Mouse (Mus musculus) spleen, adult 2 months (tissue): ENCODE data around the gene Tll2. TPM values are rescaled to one million over a fixed set of nuclear protein-coding genes. Genes with fewer than 3 reads are reported as not detected.
A peak's percentile ranks its signal among the peaks of the same experiment; 100 is the strongest.

Source experiments
- DNase-seq, 2 experiments: peaks; one replicate each; pipeline versions ENCODE4 v3.0.0 to v3.0.0-alpha.2; 2012 to 2021; ENCODE audit warnings: low spot score in 2 of 2, low read depth in 1 of 2
- H3K27ac ChIP-seq: fragments of 200-500 bp; 2 replicates; pipeline ENCODE4 v1.5.1; 2012; ENCODE audit warnings: low read length, inconsistent platforms; ENCODE audit not compliant: insufficient read depth
- H3K27me3 ChIP-seq: fragments of 200-500 bp; 2 replicates; pipeline ENCODE4 v1.6.1; 2012; ENCODE audit warnings: mild to moderate bottlenecking, moderate library complexity, low read length, inconsistent platforms; ENCODE audit not compliant: control insufficient read depth, insufficient read depth
- H3K36me3 ChIP-seq: fragments of 200-500 bp; 2 replicates; pipeline ENCODE4 v1.6.1; 2012; ENCODE audit warnings: mild to moderate bottlenecking, low read length, inconsistent platforms; ENCODE audit not compliant: control insufficient read depth, insufficient read depth
- H3K4me1 ChIP-seq: fragments of 200-500 bp; 2 replicates; pipeline ENCODE4 v1.6.1; 2011; ENCODE audit warnings: inconsistent platforms; ENCODE audit not compliant: control insufficient read depth, insufficient read depth, insufficient read length
- H3K4me3 ChIP-seq: fragments of 200-500 bp; 2 replicates; pipeline ENCODE4 v1.5.1; 2011; ENCODE audit warnings: mild to moderate bottlenecking, inconsistent platforms; ENCODE audit not compliant: insufficient read depth, insufficient read length; ENCODE audit errors: extremely low read depth
- CTCF ChIP-seq: fragments of 200-500 bp; IDR thresholded peaks from 2 replicates; pipeline ENCODE4 v1.5.1; 2011; ENCODE audit warnings: mild to moderate bottlenecking, inconsistent platforms; ENCODE audit not compliant: insufficient read depth, insufficient read length, insufficient replicate concordance; ENCODE audit errors: extremely low read depth
- POLR2A ChIP-seq: fragments of 200-500 bp; IDR thresholded peaks from 2 replicates; pipeline ENCODE4 v1.6.1; 2011; ENCODE audit warnings: low read depth, low read length, inconsistent platforms
- WGBS: fragments of 180-500 bp; shearing (Covaris S2); methylation state at CpG from one replicate; pipeline ENCODE4 v1.1.7; 2018; 5-methylcytosine and 5-hydroxymethylcytosine counted together
- polyA plus RNA-seq: library from polyadenylated mRNA; depleted of rRNA; stranded (reverse); fragments of >200 nt; gene quantifications from 2 replicates; pipeline ENCODE4 v1.2.3, GENCODE M21; 2012

Tll2 gene
- polyA plus RNA-seq, 1 experiment = 0.02 TPM

DNA sequence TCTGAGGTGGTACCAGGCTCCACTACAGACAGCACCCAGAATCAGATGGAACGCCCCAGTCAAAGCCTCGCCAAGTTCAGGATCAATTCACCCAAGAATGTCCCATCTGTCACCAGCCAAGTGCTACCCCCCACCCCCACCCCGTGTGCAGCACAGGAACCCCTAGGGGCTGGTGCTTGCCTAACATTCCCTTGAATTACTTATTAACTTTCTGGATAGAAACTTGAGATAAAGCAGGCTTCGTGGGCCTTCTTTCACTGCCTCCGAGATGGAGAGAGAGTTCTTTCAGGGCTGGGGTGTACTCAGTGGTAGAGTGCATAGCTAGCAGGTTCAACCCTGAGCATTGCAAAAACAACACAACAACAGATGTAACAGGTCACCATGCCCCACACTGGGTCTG lies 154.4 kb downstream of the Tll2 start:
- 80% methylated on average over 5 of the region's 5 CpGs for WGBS
- Histone ChIP-seq H3K4me1 (no peaks in the 10 kb centered on the region), H3K4me3 (no peak overlapping the region), H3K27ac (no peak overlapping the region), H3K36me3 (no peaks in the 10 kb centered on the region), H3K27me3 (no peaks in the 10 kb centered on the region)
- no peak for DNase-seq
- TF ChIP-seq CTCF (no peak), POLR2A (no peak)

- H3K4me3 ChIP-seq = no peak overlapping the region
- H3K4me1 ChIP-seq = no peaks in the 10 kb centered on the region
- no peak for DNase-seq
- no peak for TF ChIP-seq POLR2A
- no peak for TF ChIP-seq CTCF
- no peak overlapping the region for H3K27ac ChIP-seq
- WGBS = 95% methylated on average over 1 of the region's 1 CpGs
- no peaks in the 10 kb centered on the region for H3K36me3 ChIP-seq
- no peaks in the 10 kb centered on the region for H3K27me3 ChIP-seq
Observed at GRCm38 (mm10) chr19:41051714-41052113, 154.9 kb downstream of the Tll2 start.

GRCm38 (mm10) chr19:41048187-41048559 lies 158.5 kb downstream of the Tll2 start:
- TF ChIP-seq CTCF = no peak
- TF ChIP-seq POLR2A = no peak
- Histone ChIP-seq H3K27ac (no peak overlapping the region), H3K27me3 (no peaks in the 10 kb centered on the region), H3K4me3 (no peak overlapping the region), H3K36me3 (no peaks in the 10 kb centered on the region), H3K4me1 (no peaks in the 10 kb centered on the region)
- 91% methylated on average over 3 of the region's 3 CpGs for WGBS
- DNase-seq = no peak

DNA sequence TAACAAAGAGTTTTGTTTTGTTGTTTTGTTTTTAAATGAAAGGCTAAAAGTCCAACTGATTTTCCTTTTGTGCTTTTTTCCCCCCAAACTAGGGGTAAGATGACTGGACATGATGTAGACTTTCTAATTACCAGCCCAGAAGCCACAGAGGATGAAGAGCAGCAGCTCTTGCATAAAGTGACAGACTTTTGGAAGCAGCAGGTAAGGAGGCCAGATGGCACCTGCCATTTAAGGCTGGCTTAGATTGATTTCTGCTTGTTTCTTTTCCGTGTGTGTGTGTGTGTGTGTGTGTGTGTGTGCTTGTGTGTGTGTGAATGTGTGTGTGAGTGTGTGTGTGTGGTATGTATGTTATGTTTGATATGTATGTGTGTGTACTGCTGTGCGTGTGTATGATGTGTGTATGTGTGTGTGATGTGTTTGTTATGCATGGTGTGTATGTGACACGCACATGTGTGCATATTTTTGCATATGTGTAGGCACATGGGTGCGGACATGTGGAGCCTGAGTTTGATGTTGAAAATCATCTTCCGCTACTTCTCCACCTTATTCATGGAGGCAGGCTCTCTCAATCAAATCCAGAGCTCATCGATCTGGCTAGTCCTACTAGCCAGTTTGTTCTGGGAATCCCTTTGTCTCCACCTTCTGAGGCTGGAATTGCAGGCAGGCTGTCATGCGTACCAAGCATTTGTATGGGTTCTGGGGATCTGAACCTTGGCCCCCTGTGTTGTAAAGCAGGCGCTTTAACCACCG lies 159.0 kb downstream of the Tll2 start:
- no peak for DNase-seq
- no peaks in the 10 kb centered on the region for H3K27me3 ChIP-seq
- no peak overlapping the region for H3K27ac ChIP-seq
- H3K4me1 ChIP-seq = no peaks in the 10 kb centered on the region
- 92% methylated on average over 9 of the region's 9 CpGs for WGBS
- H3K36me3 ChIP-seq = no peaks in the 10 kb centered on the region
- H3K4me3 ChIP-seq = no peak overlapping the region
- TF ChIP-seq POLR2A (no peak), CTCF (no peak)

DNA sequence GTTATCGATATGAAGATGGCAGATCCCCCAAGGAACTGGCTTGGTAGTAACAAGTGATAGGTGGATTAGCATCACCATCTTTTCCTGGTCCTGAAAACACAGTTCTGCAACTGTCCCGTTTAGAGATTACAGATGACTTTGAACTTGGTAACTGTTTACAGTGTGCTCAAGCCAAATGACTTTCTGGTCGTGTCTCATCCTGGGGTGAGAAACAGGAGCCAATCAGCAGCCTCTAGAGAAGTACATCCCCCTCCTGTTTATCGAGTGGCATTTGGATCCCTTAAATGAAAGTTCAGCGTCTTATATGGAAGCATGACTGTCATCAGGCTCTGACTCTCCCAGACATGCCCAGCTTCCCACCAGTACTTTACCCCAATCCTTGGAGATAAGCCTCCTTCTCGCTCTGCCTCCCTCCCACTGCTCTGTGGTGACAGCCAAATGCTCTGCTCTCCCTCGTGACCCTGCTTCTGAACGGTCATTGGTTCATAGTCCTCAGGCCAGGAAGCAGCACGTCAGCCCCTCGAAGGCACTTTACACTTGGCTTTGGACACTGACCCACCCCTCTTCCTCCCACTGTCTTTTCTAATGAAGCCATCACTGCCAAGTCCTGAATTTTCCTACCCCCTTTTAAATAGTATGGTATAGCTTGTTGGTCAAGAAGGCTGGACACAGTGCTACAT lies 161.4 kb downstream of the Tll2 start:
- WGBS = 80% methylated on average over 10 of the region's 10 CpGs
- Histone ChIP-seq H3K4me1 (no peaks in the 10 kb centered on the region), H3K27me3 (no peaks in the 10 kb centered on the region), H3K4me3 (no peak overlapping the region), H3K36me3 (no peaks in the 10 kb centered on the region), H3K27ac (no peak overlapping the region)
- TF ChIP-seq CTCF = no peak
- no peak for TF ChIP-seq POLR2A
- DNase-seq = no peak

- no peaks in the 10 kb centered on the region for H3K27me3 ChIP-seq
- 0 out of 2 replicates have a peak overlapping the region, but pooled peaks have one; percentile 17 for H3K27ac ChIP-seq
- TF ChIP-seq POLR2A (no peak), CTCF (no peak)
- H3K4me3 ChIP-seq = no peak overlapping the region
- peak; percentile 18 to 43 for DNase-seq
- H3K36me3 ChIP-seq = no peaks in the 10 kb centered on the region
- 5% methylated on average over 7 of the region's 7 CpGs for WGBS
- H3K4me1 ChIP-seq = peaks cover 4% of the 10 kb centered on the region; the same call in 1 of the 2 replicates
Observed at GRCm38 (mm10) chr19:41039110-41039509, 167.5 kb downstream of the Tll2 start.
